Mouse (Mus musculus) testis, adult 2 months (tissue): ENCODE data around the gene Nif3l1.

ENCODE experiments used
- CTCF ChIP-seq: fragments of 200-500 bp; IDR thresholded peaks from 2 replicates; pipeline ENCODE4 v1.5.1; 2012; ENCODE audit warnings: low read depth, mild to moderate bottlenecking, inconsistent platforms, low read length, moderate library complexity; ENCODE audit not compliant: control insufficient read depth, insufficient read depth, insufficient replicate concordance
- POLR2A ChIP-seq: fragments of 200-500 bp; IDR thresholded peaks from 2 replicates; pipeline ENCODE4 v1.6.1; 2012; ENCODE audit warnings: low read depth, mild to moderate bottlenecking, inconsistent platforms, low read length, moderate library complexity; ENCODE audit not compliant: control insufficient read depth

DNA sequence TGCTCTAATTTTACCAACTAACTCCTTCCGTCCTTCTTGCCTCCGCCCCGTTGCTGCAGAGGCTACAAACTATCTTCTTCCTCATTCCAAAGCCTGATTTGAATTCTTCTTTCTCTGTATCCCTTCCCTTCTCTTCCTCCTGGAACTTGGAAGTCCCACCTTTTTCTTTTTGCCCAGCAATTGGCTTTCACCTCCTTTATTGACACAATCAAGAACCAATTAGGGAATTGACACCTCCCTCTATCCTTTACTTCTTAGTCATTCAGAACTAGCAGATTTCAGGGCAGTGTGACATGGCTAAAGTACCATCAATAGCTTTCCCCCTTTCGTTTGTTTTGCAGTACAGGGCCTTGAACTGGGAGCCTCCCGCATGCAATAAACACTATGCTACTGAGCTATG lies 13.2 kb downstream of the Nif3l1 start:
- TF ChIP-seq POLR2A (no peak), CTCF (no peak)
